Mouse (Mus musculus): ENCODE data around the gene Zhx3.

DNA sequence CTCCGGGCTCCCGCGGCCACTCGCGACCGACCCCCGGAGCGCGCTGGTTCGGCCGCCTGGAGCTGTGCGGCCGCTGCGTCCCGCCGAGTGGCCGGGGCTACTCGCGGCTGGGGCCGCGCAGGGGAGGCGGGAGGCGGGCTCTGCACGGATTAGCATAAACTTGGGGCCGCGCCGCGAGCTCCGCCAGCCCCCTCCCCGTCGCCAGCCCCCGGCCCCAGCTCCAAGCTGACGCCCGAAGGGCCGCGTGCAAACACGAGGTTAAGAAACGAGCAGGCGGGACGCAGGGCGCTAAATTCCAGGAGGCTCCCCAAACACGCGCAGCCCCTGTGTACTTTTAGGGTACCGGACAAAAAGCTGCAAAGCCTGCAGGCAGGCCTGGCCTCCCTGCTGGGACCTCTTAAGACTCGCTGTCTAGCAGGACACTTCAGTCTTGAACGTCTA, 39.5 kb upstream of the Zhx3 start, which contains the start of gene Emilin3:
- TF ChIP-seq CHD2 (IDR thresholded peaks at IDR 0.05; ENCODE audit: low read depth, low read length) (no peak), ZC3H11A (IDR thresholded peaks at IDR 0.05; ENCODE audit: borderline replicate concordance, low read depth, low read length) (no peak), ZNF384 (IDR thresholded peaks at IDR 0.05; ENCODE audit: low read depth, low read length) (no peak), MAFK (IDR thresholded peaks at IDR 0.05; ENCODE audit: insufficient read depth, low read depth, low read length) (no peak)
